Mouse (Mus musculus) CH12.LX (cell line): Measurements from ENCODE around the gene Rec114. TPM values are rescaled to one million over a fixed set of nuclear protein-coding genes. Genes with fewer than 3 reads are reported as not detected.

Source experiments
- DNase-seq: peaks from one replicate; pipeline ENCODE4 v3.0.0-alpha.2; 2013; ENCODE audit errors: extremely low read depth
- H3K27ac ChIP-seq: 2 replicates; pipeline ENCODE4 v1.5.1; 2012; ENCODE audit warnings: low read depth, mild to moderate bottlenecking, control low read depth, moderate library complexity; ENCODE audit not compliant: insufficient read depth
- H3K27me3 ChIP-seq: replicated peaks from 2 replicates; pipeline ENCODE3; 2012; ENCODE audit warnings: inconsistent platforms
- H3K36me3 ChIP-seq, 2 experiments: replicated peaks in 1 of 2; 2 replicates each; pipeline versions ENCODE3 to v1.6.1; 2012; ENCODE audit warnings: inconsistent platforms in 1 of 2, low read length in 1 of 2, mild to moderate bottlenecking in 1 of 2, mixed read lengths in 1 of 2, moderate library complexity in 1 of 2; ENCODE audit not compliant: control insufficient read depth in 1 of 2, insufficient read depth in 1 of 2
- H3K4me1 ChIP-seq, 2 experiments: 2 replicates each; pipeline ENCODE4 v1.6.1; 2012; ENCODE audit warnings: inconsistent platforms in 1 of 2, moderate library complexity in 1 of 2; ENCODE audit not compliant: insufficient read depth in 2 of 2, control insufficient read depth in 1 of 2
- H3K4me2 ChIP-seq: 2 replicates; pipeline ENCODE4 v1.6.1; 2012; ENCODE audit warnings: low read depth, mild to moderate bottlenecking, control low read depth; ENCODE audit not compliant: poor library complexity, insufficient read depth, severe bottlenecking
- H3K4me3 ChIP-seq, 3 experiments: fragments of 150-350 bp in 1 of 3; sonication (generic) in 1 of 3; replicated peaks in 1 of 3; 2 replicates each; pipeline versions ENCODE3 to v1.5.1; 2011 to 2012; ENCODE audit warnings: low read depth in 2 of 3, low read length in 2 of 3, mild to moderate bottlenecking in 2 of 3, moderate library complexity in 2 of 3, control low read depth in 1 of 3, improper control_type of control experiment in 1 of 3, inconsistent platforms in 1 of 3, mixed read lengths in 1 of 3; ENCODE audit not compliant: poor library complexity in 1 of 3
- H3K79me2 ChIP-seq: replicated peaks from 2 replicates; pipeline ENCODE4 v1.6.1; 2012; ENCODE audit warnings: mild to moderate bottlenecking, moderate library complexity; ENCODE audit not compliant: control insufficient read depth, poor library complexity, insufficient read depth, severe bottlenecking; ENCODE audit errors: extremely low read depth
- H3K9ac ChIP-seq: 2 replicates; pipeline ENCODE4 v1.6.1; 2012; ENCODE audit warnings: low read depth, mild to moderate bottlenecking, control low read depth, moderate library complexity; ENCODE audit not compliant: insufficient read depth
- H3K9me3 ChIP-seq: replicated peaks from 2 replicates; pipeline ENCODE3; 2012; ENCODE audit warnings: low read length, inconsistent platforms, mixed read lengths
- BHLHE40 ChIP-seq: IDR thresholded peaks from 2 replicates; pipeline ENCODE4 v1.6.1; 2011; ENCODE audit warnings: mild to moderate bottlenecking, low read depth, low read length, improper control_type of control experiment
- CHD2 ChIP-seq: IDR thresholded peaks from 2 replicates; pipeline ENCODE4 v1.6.1; 2011; ENCODE audit warnings: low read length, improper control_type of control experiment
- E2F4 ChIP-seq: IDR thresholded peaks from 2 replicates; pipeline ENCODE4 v1.6.1; 2011; ENCODE audit warnings: low read depth, low read length, improper control_type of control experiment; ENCODE audit not compliant: insufficient replicate concordance
- HCFC1 ChIP-seq: IDR thresholded peaks from 2 replicates; pipeline ENCODE4 v1.6.1; 2012; ENCODE audit warnings: low read depth, mild to moderate bottlenecking, inconsistent platforms, low read length, improper control_type of control experiment
- KAT2A ChIP-seq: IDR thresholded peaks from 2 replicates; pipeline ENCODE4 v1.6.1; 2012; ENCODE audit warnings: low read length, improper control_type of control experiment, inconsistent platforms; ENCODE audit not compliant: insufficient replicate concordance
- MAZ ChIP-seq: IDR thresholded peaks from 2 replicates; pipeline ENCODE4 v1.6.1; 2012; ENCODE audit warnings: low read depth, mild to moderate bottlenecking, inconsistent platforms, low read length, improper control_type of control experiment, moderate library complexity
- MEF2A ChIP-seq: IDR thresholded peaks from 2 replicates; pipeline ENCODE4 v1.6.1; 2014; ENCODE audit warnings: low read depth, mild to moderate bottlenecking, inconsistent platforms, low read length, improper control_type of control experiment, borderline replicate concordance
- MYC ChIP-seq: IDR thresholded peaks from 2 replicates; pipeline ENCODE4 v1.6.1; 2011; ENCODE audit warnings: low read depth, mild to moderate bottlenecking, improper control_type of control experiment, low read length
- NELFE ChIP-seq: IDR thresholded peaks from 2 replicates; pipeline ENCODE4 v1.6.1; 2011; ENCODE audit warnings: low read depth, low read length, improper control_type of control experiment
- NRF1 ChIP-seq: IDR thresholded peaks from 2 replicates; pipeline ENCODE4 v1.6.1; 2014; ENCODE audit warnings: low read depth, mild to moderate bottlenecking, inconsistent platforms, low read length, improper control_type of control experiment, moderate library complexity
- POLR2A ChIP-seq: IDR thresholded peaks from 2 replicates; pipeline ENCODE4 v1.6.1; 2011; ENCODE audit warnings: low read depth, mild to moderate bottlenecking, improper control_type of control experiment, low read length
- POLR2AphosphoS2 ChIP-seq: IDR thresholded peaks from 2 replicates; pipeline ENCODE4 v1.6.1; 2011; ENCODE audit warnings: low read depth, low read length, improper control_type of control experiment
- RCOR1 ChIP-seq: conservative IDR thresholded peaks from 2 replicates; pipeline ENCODE4 v1.6.1; 2012; ENCODE audit warnings: low read depth, mild to moderate bottlenecking, inconsistent platforms, low read length, improper control_type of control experiment
- SIN3A ChIP-seq: IDR thresholded peaks from 2 replicates; pipeline ENCODE4 v1.6.1; 2012; ENCODE audit warnings: low read length, improper control_type of control experiment, inconsistent platforms
- TBP ChIP-seq: conservative IDR thresholded peaks from 2 replicates; pipeline ENCODE4 v1.6.1; 2011; ENCODE audit warnings: low read depth, low read length, improper control_type of control experiment
- USF1 ChIP-seq: IDR thresholded peaks from 2 replicates; pipeline ENCODE4 v1.6.1; 2014; ENCODE audit warnings: low read depth, mild to moderate bottlenecking, inconsistent platforms, low read length, improper control_type of control experiment
- USF2 ChIP-seq: conservative IDR thresholded peaks from 2 replicates; pipeline ENCODE4 v1.6.1; 2011; ENCODE audit warnings: low read depth, low read length, improper control_type of control experiment
- ZC3H11A ChIP-seq: IDR thresholded peaks from 2 replicates; pipeline ENCODE4 v1.6.1; 2012; ENCODE audit warnings: low read depth, mild to moderate bottlenecking, inconsistent platforms, low read length, improper control_type of control experiment
- ZKSCAN1 ChIP-seq: IDR thresholded peaks from 2 replicates; pipeline ENCODE4 v1.6.1; 2012; ENCODE audit warnings: low read depth, inconsistent platforms, low read length, improper control_type of control experiment, borderline replicate concordance
- ZMIZ1 ChIP-seq: IDR thresholded peaks from 2 replicates; pipeline ENCODE4 v1.6.1; 2012; ENCODE audit warnings: low read depth, mild to moderate bottlenecking, inconsistent platforms, low read length, improper control_type of control experiment
- dilution Hi-C: fragments of 300-500 bp; cut with MboI; formaldehyde crosslinking; loops from 2 replicates; pipeline ENCODE4 v1.14.3; 2020; ENCODE audit warnings: low sequenced_read_pairs; ENCODE audit not compliant: extremely low pct_unique_long_range_greater_than_20kb, extremely low pct_ligation_motif_present
- in situ Hi-C: fragments of 300-500 bp; cut with MboI; formaldehyde crosslinking; loops from 3 replicates; pipeline ENCODE4 v1.14.3; 2019; ENCODE audit warnings: low sequenced_read_pairs, low pct_ligation_motif_present, low pct_unique_long_range_greater_than_20kb, mixed read lengths
- polyA plus RNA-seq: library from polyadenylated mRNA; unstranded; fragments of >175 nt; gene quantifications from 2 replicates; pipeline ENCODE4 v1.2.1, GENCODE M21; 2012; ENCODE audit warnings: low read depth; ENCODE audit not compliant: insufficient read length
- total RNA-seq, 2 experiments: library from RNA; depleted of rRNA; stranded (reverse); fragments of 300-350 nt in 1 of 2; fragments of >200 nt in 1 of 2; gene quantifications; 2 replicates each; pipeline ENCODE4 v1.2.3; 2012 to 2014

Gene Rec114
- total and polyA plus RNA-seq, 3 experiments, result 0.69 TPM; not detected in 2

DNA sequence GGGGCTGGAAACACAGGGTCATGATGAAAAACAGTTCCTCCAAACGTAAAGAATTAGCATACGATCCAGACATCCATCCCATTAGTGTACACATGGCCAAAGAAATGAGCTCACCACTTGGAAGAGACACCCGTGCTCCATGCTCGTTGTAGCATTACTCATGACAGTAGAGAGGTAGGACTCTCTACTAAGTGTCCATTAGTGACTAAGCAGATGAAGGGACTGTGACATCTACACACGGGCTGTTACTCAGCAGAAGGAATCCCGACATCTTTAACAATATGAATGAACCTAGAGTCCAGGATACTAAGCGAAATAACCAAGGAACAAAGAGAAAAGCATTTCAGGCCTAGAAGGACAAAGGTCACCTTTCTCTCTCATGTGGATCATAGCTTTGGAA, 37.7 kb downstream of the Rec114 start:
- Histone ChIP-seq H3K36me3 (no peaks in the 10 kb centered on the region), H3K4me3 (no peak overlapping the region), H3K79me2 (no peaks in the 10 kb centered on the region), H3K9me3 (no peaks in the 10 kb centered on the region), H3K4me2 (no peak overlapping the region), H3K27me3 (no peaks in the 10 kb centered on the region), H3K4me1 (peaks cover 0 to 7% of the 10 kb centered on the region in 2 experiments; a peak in 2 of 4 replicates), H3K9ac (no peak overlapping the region), H3K27ac (no peak overlapping the region)
- in situ Hi-C loops (loop anchor here (5.0 kb wide), 1 partner anchor 166 kb away; no protein-coding TSS in a partner anchor), dilution Hi-C loops (no loop called here)
- TF ChIP-seq BHLHE40, result no peak
- TF ChIP-seq NRF1, result no peak
- TF ChIP-seq KAT2A, result no peak
- TF ChIP-seq TBP, result no peak
- no peak for TF ChIP-seq NELFE
- TF ChIP-seq ZKSCAN1, result no peak
- TF ChIP-seq USF2, result no peak
- no peak for DNase-seq

DNA sequence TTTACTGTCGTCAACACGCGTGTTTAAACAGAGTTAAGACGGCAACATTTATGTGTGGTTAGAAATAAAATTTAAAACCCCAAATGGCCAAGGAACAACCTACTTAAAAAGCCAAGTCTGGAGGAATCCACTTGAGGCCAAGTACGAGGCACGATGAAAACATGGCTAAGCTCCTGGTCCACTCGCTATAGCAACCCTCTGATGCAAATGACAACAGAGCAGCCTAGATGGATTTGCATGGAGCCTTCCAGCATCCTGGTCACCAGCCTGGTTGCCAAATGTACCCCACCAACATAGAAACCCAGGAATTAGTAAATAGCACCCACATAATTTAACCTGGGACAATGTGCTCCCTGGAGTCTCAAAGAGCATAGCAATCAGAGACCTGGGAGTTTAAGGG, 40.0 kb downstream of the Rec114 start:
- no peaks in the 10 kb centered on the region for H3K36me3 ChIP-seq
- DNase-seq, result no peak
- peaks cover 0 to 7% of the 10 kb centered on the region in 2 experiments; a peak in 2 of 4 replicates for H3K4me1 ChIP-seq
- in situ Hi-C loops, result no loop called here
- no peak overlapping the region for H3K9ac ChIP-seq
- H3K27me3 ChIP-seq, result no peaks in the 10 kb centered on the region
- H3K27ac ChIP-seq, result no peak overlapping the region
- H3K79me2 ChIP-seq, result no peaks in the 10 kb centered on the region
- H3K4me3 ChIP-seq, result no peak overlapping the region
- H3K9me3 ChIP-seq, result no peaks in the 10 kb centered on the region
- TF ChIP-seq ZKSCAN1 (no peak), RCOR1 (no peak), NRF1 (no peak), ZMIZ1 (no peak), CHD2 (no peak), MEF2A (no peak), NELFE (no peak), SIN3A (no peak)
- TF ChIP-seq, all 38 proteins: peak for 0
- dilution Hi-C loops, result no loop called here
- no peak overlapping the region for H3K4me2 ChIP-seq

- H3K4me3 ChIP-seq, result no peak overlapping the region
- peaks cover 0 to 7% of the 10 kb centered on the region in 2 experiments; a peak in 2 of 4 replicates for H3K4me1 ChIP-seq
- in situ Hi-C loops, result no loop called here
- no peak overlapping the region for H3K9ac ChIP-seq
- dilution Hi-C loops, result no loop called here
- no peaks in the 10 kb centered on the region for H3K27me3 ChIP-seq
- DNase-seq, result no peak
- no peaks in the 10 kb centered on the region for H3K79me2 ChIP-seq
- no peaks in the 10 kb centered on the region for H3K36me3 ChIP-seq
- H3K4me2 ChIP-seq, result no peak overlapping the region
- no peaks in the 10 kb centered on the region for H3K9me3 ChIP-seq
- H3K27ac ChIP-seq, result no peak overlapping the region
- TF ChIP-seq ZC3H11A (no peak), MEF2A (no peak), POLR2AphosphoS2 (no peak), HCFC1 (no peak), NELFE (no peak), TBP (no peak), BHLHE40 (no peak), USF1 (no peak), MYC (no peak), MAZ (no peak), USF2 (no peak), POLR2A (no peak), E2F4 (no peak)
These were observed 42.0 kb downstream of the Rec114 start for GRCm38 (mm10) chr9:58701751-58702150.
